Mouse (Mus musculus) hindbrain, embryonic 11.5 days (tissue): ENCODE measurements around the gene Rnf214. TPM values are rescaled to one million over a fixed set of nuclear protein-coding genes. Genes with fewer than 3 reads are reported as not detected.

Experiments used
- ATAC-seq: fragments of 200-750 bp; cut with Nextera tagmentation; 2 replicates; pipeline ENCODE4 v1.8.0; 2017; ENCODE audit warnings: mild to moderate bottlenecking, moderate TSS enrichment, moderate library complexity; ENCODE audit not compliant: low FRiP score
- DNase-seq: peaks from one replicate; pipeline ENCODE4 v3.0.0-alpha.2; 2015; ENCODE audit warnings: low spot score
- H3K27ac ChIP-seq: fragments of 300-500 bp; sonication (generic); 2 replicates; pipeline ENCODE4 v1.5.1; 2014; ENCODE audit warnings: mild to moderate bottlenecking, low read depth, low read length
- H3K27me3 ChIP-seq: fragments of 300-500 bp; sonication (generic); 2 replicates; pipeline ENCODE4 v1.6.1; 2014; ENCODE audit warnings: mild to moderate bottlenecking, low read length, moderate library complexity, mixed read lengths; ENCODE audit not compliant: control insufficient read depth, insufficient read depth
- H3K36me3 ChIP-seq: fragments of 300-500 bp; sonication (generic); 2 replicates; pipeline ENCODE4 v1.6.1; 2014; ENCODE audit warnings: mild to moderate bottlenecking, low read length, moderate library complexity, mixed read lengths; ENCODE audit not compliant: control insufficient read depth, insufficient read depth
- H3K4me1 ChIP-seq: fragments of 300-500 bp; sonication (generic); replicated peaks from 2 replicates; pipeline ENCODE4 v1.6.1; 2014; ENCODE audit warnings: low read length, mixed read lengths; ENCODE audit not compliant: control insufficient read depth, insufficient read depth
- H3K4me2 ChIP-seq: fragments of 300-500 bp; sonication (generic); replicated peaks from 2 replicates; pipeline ENCODE4 v1.6.1; 2014; ENCODE audit warnings: mild to moderate bottlenecking, low read depth, low read length
- H3K4me3 ChIP-seq: fragments of 300-500 bp; sonication (generic); 2 replicates; pipeline ENCODE4 v1.5.1; 2014; ENCODE audit warnings: low read depth, low read length
- H3K9ac ChIP-seq: fragments of 300-500 bp; sonication (generic); 2 replicates; pipeline ENCODE4 v1.6.1; 2014; ENCODE audit warnings: low read depth, low read length
- H3K9me3 ChIP-seq: fragments of 300-500 bp; sonication (generic); 2 replicates; pipeline ENCODE4 v1.6.1; 2016; ENCODE audit warnings: low read length; ENCODE audit not compliant: control insufficient read depth
- WGBS: fragments of 180-500 bp; shearing (Covaris S2); extraction: QIAGEN DNeasy Blood & Tissue Kit; methylation state at CpG from one replicate; pipeline ENCODE4 v1.1.7; 2014; 5-methylcytosine and 5-hydroxymethylcytosine counted together
- polyA plus RNA-seq: library from polyadenylated mRNA; unstranded; fragments of >200 nt; fragmentation: Nextera tagmentation; extraction: Ambion mirVana; gene quantifications from 2 replicates; pipeline ENCODE4 v1.2.1, GENCODE M21; 2014

Rnf214 gene
- polyA plus RNA-seq, 1 experiment from 2014 or later: 109 TPM

- Histone ChIP-seq H3K36me3 (0 out of 2 replicates have a peak, but pooled peaks cover 2% of the 10 kb centered on the region), H3K27ac (no peak overlapping the region), H3K27me3 (no peaks in the 10 kb centered on the region), H3K4me1 (no peaks in the 10 kb centered on the region), H3K4me2 (no peak overlapping the region), H3K9me3 (no peaks in the 10 kb centered on the region), H3K4me3 (no peak overlapping the region), H3K9ac (no peak overlapping the region)
- WGBS: 86% methylated on average over 16 of the region's 16 CpGs
- ATAC-seq (no peak), DNase-seq (no peak)
Measured at GRCm38 (mm10) chr9:45946182-45946871, 39.6 kb upstream of the Rnf214 start.

- WGBS: 92% methylated on average over 13 of the region's 13 CpGs
- Histone ChIP-seq H3K4me2 (no peak overlapping the region), H3K27ac (no peak overlapping the region), H3K4me3 (no peak overlapping the region), H3K4me1 (no peaks in the 10 kb centered on the region), H3K9me3 (no peaks in the 10 kb centered on the region), H3K9ac (no peak overlapping the region), H3K27me3 (no peaks in the 10 kb centered on the region), H3K36me3 (0 out of 2 replicates have a peak, but pooled peaks cover 2% of the 10 kb centered on the region)
- DNase-seq (no peak), ATAC-seq (no peak)
Measured at GRCm38 (mm10) chr9:45945721-45946120, 39.0 kb upstream of the Rnf214 start.

GRCm38 (mm10) chr9:45944506-45945400 is 38.0 kb upstream of the Rnf214 start:
- H3K27ac ChIP-seq: no peak overlapping the region
- H3K9me3 ChIP-seq: no peaks in the 10 kb centered on the region
- no peaks in the 10 kb centered on the region for H3K4me1 ChIP-seq
- no peak for DNase-seq
- ATAC-seq: no peak
- no peak overlapping the region for H3K4me2 ChIP-seq
- H3K4me3 ChIP-seq: no peak overlapping the region
- 88% methylated on average over 13 of the region's 13 CpGs for WGBS
- 0 out of 2 replicates have a peak, but pooled peaks cover 2% of the 10 kb centered on the region for H3K36me3 ChIP-seq
- H3K9ac ChIP-seq: no peak overlapping the region
- no peaks in the 10 kb centered on the region for H3K27me3 ChIP-seq

DNA sequence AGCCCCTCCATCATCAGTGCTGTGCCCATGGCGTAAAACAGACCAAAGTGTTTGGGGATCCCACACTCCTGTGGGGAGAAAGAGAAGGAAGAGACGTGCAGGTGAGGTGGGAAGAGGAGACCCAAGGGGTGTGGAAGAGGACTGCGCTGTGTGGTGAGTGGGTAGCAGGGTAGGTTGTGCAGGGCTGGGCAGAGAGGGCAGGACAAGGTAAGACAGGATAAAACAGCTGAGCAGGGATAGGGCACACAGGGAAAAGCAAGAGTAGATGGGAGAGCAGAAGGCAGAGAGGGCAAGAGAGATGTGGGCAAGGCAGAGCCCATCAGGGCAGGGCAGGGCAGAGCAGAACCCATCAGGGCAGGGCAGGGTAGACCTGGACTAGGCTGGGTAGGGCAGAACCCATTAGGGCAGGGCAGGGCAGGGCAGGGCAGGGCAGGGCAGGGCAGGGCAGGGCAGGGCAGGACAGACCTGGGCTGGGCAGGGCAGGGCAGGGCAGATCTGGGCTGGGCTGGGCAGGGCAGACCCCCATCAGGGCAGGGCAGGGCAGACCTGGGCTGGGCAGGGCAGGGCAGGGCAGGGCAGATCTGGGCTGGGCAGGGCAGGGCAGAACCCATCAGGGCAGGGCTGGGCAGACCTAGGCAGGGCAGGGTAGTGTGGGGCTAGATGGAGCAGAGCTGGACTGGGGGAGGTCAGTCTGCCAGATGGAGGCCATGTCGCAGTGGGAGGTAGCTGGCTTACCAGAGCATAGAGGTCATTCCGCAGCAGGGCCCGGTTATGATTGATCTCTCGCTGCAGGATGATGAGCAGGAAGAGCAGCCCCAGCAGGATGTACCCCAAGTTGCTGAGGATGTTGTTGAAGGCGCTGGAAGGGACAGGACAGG is 37.2 kb upstream of the Rnf214 start:
- ATAC-seq: no peak; the same call in 1 of the 2 replicates
- DNase-seq: no peak
- WGBS: 88% methylated on average over 8 of the region's 8 CpGs
- Histone ChIP-seq H3K4me2 (no peak overlapping the region), H3K27ac (no peak overlapping the region), H3K9me3 (no peaks in the 10 kb centered on the region), H3K27me3 (no peaks in the 10 kb centered on the region), H3K4me1 (no peaks in the 10 kb centered on the region), H3K36me3 (0 out of 2 replicates have a peak, but pooled peaks cover 2% of the 10 kb centered on the region), H3K9ac (no peak overlapping the region), H3K4me3 (no peak overlapping the region)

GRCm38 (mm10) chr9:45942916-45943315 is 36.2 kb upstream of the Rnf214 start:
- 98% methylated on average over 7 of the region's 8 CpGs for WGBS
- no peak for ATAC-seq
- Histone ChIP-seq H3K27me3 (no peaks in the 10 kb centered on the region), H3K4me3 (no peak overlapping the region), H3K9me3 (no peaks in the 10 kb centered on the region), H3K36me3 (0 out of 2 replicates have a peak, but pooled peaks cover 2% of the 10 kb centered on the region), H3K4me1 (no peaks in the 10 kb centered on the region), H3K9ac (no peak overlapping the region), H3K4me2 (no peak overlapping the region), H3K27ac (no peak overlapping the region)
- no peak for DNase-seq

GRCm38 (mm10) chr9:45942464-45942863 is 35.8 kb upstream of the Rnf214 start:
- ATAC-seq (no peak), DNase-seq (no peak)
- H3K9ac ChIP-seq: no peak overlapping the region
- 92% methylated on average over 16 of the region's 16 CpGs for WGBS
- H3K36me3 ChIP-seq: 0 out of 2 replicates have a peak, but pooled peaks cover 2% of the 10 kb centered on the region
- H3K4me2 ChIP-seq: no peak overlapping the region
- H3K27ac ChIP-seq: no peak overlapping the region
- H3K27me3 ChIP-seq: no peaks in the 10 kb centered on the region
- no peaks in the 10 kb centered on the region for H3K9me3 ChIP-seq
- H3K4me1 ChIP-seq: no peaks in the 10 kb centered on the region
- no peak overlapping the region for H3K4me3 ChIP-seq

- Histone ChIP-seq H3K9ac (no peak overlapping the region), H3K36me3 (0 out of 2 replicates have a peak, but pooled peaks cover 2% of the 10 kb centered on the region), H3K27me3 (no peaks in the 10 kb centered on the region), H3K4me3 (no peak overlapping the region), H3K4me2 (no peak overlapping the region), H3K4me1 (no peaks in the 10 kb centered on the region), H3K27ac (no peak overlapping the region), H3K9me3 (no peaks in the 10 kb centered on the region)
- DNase-seq: no peak
- ATAC-seq: no peak
- WGBS: 64% methylated on average over 18 of the region's 18 CpGs
Measured at GRCm38 (mm10) chr9:45941329-45941888, 34.7 kb upstream of the Rnf214 start.

DNA sequence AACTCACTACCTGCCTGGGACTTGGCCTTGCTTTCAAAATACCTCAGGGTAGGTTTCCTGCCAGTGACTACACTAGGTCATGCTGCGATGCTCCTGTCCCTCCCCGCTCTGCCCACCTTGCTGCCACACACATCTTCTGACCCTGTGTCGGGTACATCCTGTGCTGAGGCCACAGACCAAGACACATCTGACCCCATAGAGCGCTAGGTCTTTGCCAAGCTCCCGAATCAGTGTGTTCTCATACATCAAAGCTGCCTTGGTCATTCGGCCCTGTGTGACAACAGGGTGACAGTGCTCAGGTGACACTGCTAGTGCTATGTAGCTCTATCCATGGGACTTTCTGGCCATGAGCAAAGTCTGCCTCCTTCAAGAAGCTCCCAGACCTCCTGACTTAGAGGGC is 33.1 kb upstream of the Rnf214 start:
- H3K27ac ChIP-seq: no peak overlapping the region
- no peaks in the 10 kb centered on the region for H3K27me3 ChIP-seq
- WGBS: 92% methylated on average over 6 of the region's 6 CpGs
- 0 out of 2 replicates have a peak, but pooled peaks cover 2% of the 10 kb centered on the region for H3K36me3 ChIP-seq
- H3K4me2 ChIP-seq: no peak overlapping the region
- 0 out of 2 replicates have a peak, but pooled peaks cover 3% of the 10 kb centered on the region for H3K4me1 ChIP-seq
- DNase-seq: no peak
- ATAC-seq: no peak
- H3K9me3 ChIP-seq: no peaks in the 10 kb centered on the region
- H3K9ac ChIP-seq: no peak overlapping the region
- no peak overlapping the region for H3K4me3 ChIP-seq
